Mouse (Mus musculus): ENCODE measurements at regions not wholly inside any gene's neighbourhood (a gene's known extent, or its start where the extent isn't known, plus 50 kb on each side); places are given as distances from the start of the nearest gene placed in this dataset.

GRCm38 (mm10) chr2:128503136-128503935 lies 87.7 kb upstream of the Spdye4c start:
- TF ChIP-seq MAZ (IDR thresholded peaks at IDR 0.05; ENCODE audit: low read depth, low read length) = no peak
- no peak; a peak in 1 of 4 replicates for TF ChIP-seq CTCF (conservative IDR thresholded peaks at IDR 0.05 in 1 of 2, IDR thresholded peaks at IDR 0.05 in 1 of 2; ENCODE audit: low read depth in 2 of 2, low read length in 2 of 2)

Measured in CH12.LX (cell line).